Mouse (Mus musculus) kidney, adult 2 months (tissue): ENCODE data around the gene Trak1.

Experiments used
- CTCF ChIP-seq: fragments of 200-500 bp; conservative IDR thresholded peaks from 2 replicates; pipeline ENCODE4 v1.5.1; 2011; ENCODE audit warnings: low read depth, mild to moderate bottlenecking, control low read depth, low read length, moderate library complexity, mixed read lengths; ENCODE audit not compliant: insufficient read depth, insufficient read length
- POLR2A ChIP-seq: fragments of 200-500 bp; IDR thresholded peaks from one replicate; pipeline ENCODE4 v1.6.1; 2011; ENCODE audit warnings: low read depth, low read length, control low read depth

DNA sequence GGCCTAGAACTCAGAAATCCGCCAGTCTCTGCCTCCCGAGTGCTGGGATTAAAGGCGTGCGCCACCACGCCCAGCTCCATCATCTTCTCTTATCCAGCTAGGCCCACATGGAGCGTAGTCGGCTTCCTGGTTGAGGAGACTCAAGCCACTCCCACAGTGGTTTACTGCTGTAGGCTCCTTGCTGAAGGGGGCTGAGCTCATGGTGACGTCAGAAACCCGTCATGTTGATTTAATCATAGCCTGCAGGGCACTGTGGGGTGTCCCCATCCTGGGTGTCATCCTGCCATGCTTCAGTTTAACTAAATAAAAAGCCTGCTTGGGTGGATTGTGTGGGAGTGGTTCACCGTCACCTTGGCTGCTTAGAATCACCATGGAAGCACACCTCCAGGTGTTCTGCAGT is 92.0 kb downstream of the Trak1 start:
- no peak for TF ChIP-seq POLR2A
- no peak for TF ChIP-seq CTCF
